Mouse (Mus musculus) embryonic facial prominence, embryonic 15.5 days (tissue): ENCODE results near the gene Tln2. TPM values are rescaled to one million over a fixed set of nuclear protein-coding genes. Genes with fewer than 3 reads are reported as not detected.

Source experiments
- ATAC-seq: fragments of 200-750 bp; cut with Nextera tagmentation; 2 replicates; pipeline ENCODE4 v1.8.0; 2017; ENCODE audit warnings: low read depth, moderate TSS enrichment; ENCODE audit not compliant: insufficient number of reproducible peaks, low FRiP score, low TSS enrichment
- H3K27ac ChIP-seq: fragments of 300-500 bp; sonication (generic); replicated peaks from 2 replicates; pipeline ENCODE4 v1.5.1; 2015; ENCODE audit warnings: mild to moderate bottlenecking, inconsistent platforms
- H3K27me3 ChIP-seq: fragments of 300-500 bp; sonication (generic); 2 replicates; pipeline ENCODE4 v1.6.1; 2015; ENCODE audit warnings: inconsistent platforms
- H3K36me3 ChIP-seq: fragments of 300-500 bp; sonication (generic); 2 replicates; pipeline ENCODE4 v1.6.1; 2015; ENCODE audit warnings: mild to moderate bottlenecking, inconsistent platforms
- H3K4me1 ChIP-seq: fragments of 300-500 bp; sonication (generic); 2 replicates; pipeline ENCODE4 v1.6.1; 2015; ENCODE audit warnings: inconsistent platforms
- H3K4me2 ChIP-seq: fragments of 300-500 bp; sonication (generic); replicated peaks from 2 replicates; pipeline ENCODE4 v1.6.1; 2015; ENCODE audit warnings: mild to moderate bottlenecking, inconsistent platforms
- H3K4me3 ChIP-seq: fragments of 300-500 bp; sonication (generic); replicated peaks from 2 replicates; pipeline ENCODE4 v1.5.1; 2015; ENCODE audit warnings: mild to moderate bottlenecking, inconsistent platforms
- H3K9ac ChIP-seq: fragments of 300-500 bp; sonication (generic); 2 replicates; pipeline ENCODE4 v1.6.1; 2015; ENCODE audit warnings: inconsistent platforms
- H3K9me3 ChIP-seq: fragments of 300-500 bp; sonication (generic); replicated peaks from 2 replicates; pipeline ENCODE4 v1.6.1; 2016; ENCODE audit warnings: inconsistent platforms
- WGBS: fragments of 180-500 bp; shearing (Covaris S2); methylation state at CpG from one replicate; pipeline ENCODE4 v1.1.7; 2015; 5-methylcytosine and 5-hydroxymethylcytosine counted together
- polyA plus RNA-seq: library from polyadenylated mRNA; unstranded; fragments of >200 nt; fragmentation: Nextera tagmentation; extraction: Ambion mirVana; gene quantifications from 2 replicates; pipeline ENCODE4 v1.2.1, GENCODE M21; 2015

Tln2 gene
- polyA plus RNA-seq, 1 experiment from 2014 or later: 33.9 TPM

- Histone ChIP-seq H3K27me3 (no peaks in the 10 kb centered on the region), H3K36me3 (no peaks in the 10 kb centered on the region), H3K4me3 (no peak overlapping the region), H3K27ac (no peak overlapping the region), H3K9ac (no peak overlapping the region), H3K4me2 (no peak overlapping the region), H3K9me3 (no peaks in the 10 kb centered on the region), H3K4me1 (peaks cover 10% of the 10 kb centered on the region; the same call in 1 of the 2 replicates)
- 69% methylated on average over 4 of the region's 4 CpGs for WGBS
- no peak for ATAC-seq
Measured at GRCm38 (mm10) chr9:67205175-67205574, 354.3 kb downstream of the Tln2 start.

- no peaks in the 10 kb centered on the region for H3K36me3 ChIP-seq
- H3K9me3 ChIP-seq: no peaks in the 10 kb centered on the region
- H3K4me2 ChIP-seq: no peak overlapping the region
- H3K4me3 ChIP-seq: no peak overlapping the region
- ATAC-seq: no peak
- no peak overlapping the region for H3K27ac ChIP-seq
- H3K4me1 ChIP-seq: peaks cover 8% of the 10 kb centered on the region; the same call in 1 of the 2 replicates
- no peak overlapping the region for H3K9ac ChIP-seq
- 95% methylated on average over 8 of the region's 8 CpGs for WGBS
- no peaks in the 10 kb centered on the region for H3K27me3 ChIP-seq
Measured at GRCm38 (mm10) chr9:67196609-67197008, 362.9 kb downstream of the Tln2 start.

- 66% methylated on average over 7 of the region's 7 CpGs for WGBS
- Histone ChIP-seq H3K27me3 (no peaks in the 10 kb centered on the region), H3K27ac (no peak overlapping the region), H3K36me3 (no peaks in the 10 kb centered on the region), H3K4me3 (no peak overlapping the region), H3K4me2 (no peak overlapping the region), H3K4me1 (peaks cover 9% of the 10 kb centered on the region; the same call in 1 of the 2 replicates), H3K9me3 (no peaks in the 10 kb centered on the region), H3K9ac (no peak overlapping the region)
- ATAC-seq: no peak
Measured at GRCm38 (mm10) chr9:67195306-67195705, 364.2 kb downstream of the Tln2 start.

GRCm38 (mm10) chr9:67191488-67192331, 367.8 kb downstream of the Tln2 start:
- 0 out of 2 replicates have a peak, but pooled peaks have one; percentile 52 for ATAC-seq
- WGBS: 40% methylated on average over 10 of the region's 10 CpGs

GRCm38 (mm10) chr9:67187686-67188085, 371.8 kb downstream of the Tln2 start:
- no peak overlapping the region for H3K27ac ChIP-seq
- no peak overlapping the region for H3K4me2 ChIP-seq
- no peak overlapping the region for H3K9ac ChIP-seq
- no peak for ATAC-seq
- H3K9me3 ChIP-seq: no peaks in the 10 kb centered on the region
- H3K4me1 ChIP-seq: peaks cover 17% of the 10 kb centered on the region
- no peaks in the 10 kb centered on the region for H3K36me3 ChIP-seq
- H3K4me3 ChIP-seq: no peak overlapping the region
- WGBS: 45% methylated on average over 5 of the region's 5 CpGs
- H3K27me3 ChIP-seq: no peaks in the 10 kb centered on the region

More at GRCm38 (mm10) chr9:67191488-67192331, 367.8 kb downstream of the Tln2 start:
- Histone ChIP-seq H3K27me3 (no peaks in the 10 kb centered on the region), H3K4me2 (no peak overlapping the region), H3K27ac (no peak overlapping the region), H3K4me1 (peaks cover 16% of the 10 kb centered on the region), H3K9me3 (no peaks in the 10 kb centered on the region), H3K36me3 (no peaks in the 10 kb centered on the region), H3K9ac (no peak overlapping the region), H3K4me3 (no peak overlapping the region)

GRCm38 (mm10) chr9:67187182-67187581, 372.3 kb downstream of the Tln2 start:
- ATAC-seq: no peak

GRCm38 (mm10) chr9:67184556-67184955, 374.9 kb downstream of the Tln2 start:
- peaks cover 21% of the 10 kb centered on the region for H3K4me1 ChIP-seq
- no peaks in the 10 kb centered on the region for H3K27me3 ChIP-seq
- H3K9me3 ChIP-seq: no peaks in the 10 kb centered on the region
- ATAC-seq: no peak
- 75% methylated on average over 2 of the region's 2 CpGs for WGBS
- no peak overlapping the region for H3K4me2 ChIP-seq
- no peak overlapping the region for H3K4me3 ChIP-seq
- H3K36me3 ChIP-seq: no peaks in the 10 kb centered on the region
- no peak overlapping the region for H3K27ac ChIP-seq
- H3K9ac ChIP-seq: no peak overlapping the region

More at GRCm38 (mm10) chr9:67187182-67187581, 372.3 kb downstream of the Tln2 start:
- Histone ChIP-seq H3K9me3 (no peaks in the 10 kb centered on the region), H3K4me3 (no peak overlapping the region), H3K4me1 (peaks cover 20% of the 10 kb centered on the region), H3K9ac (no peak overlapping the region), H3K36me3 (no peaks in the 10 kb centered on the region), H3K27ac (no peak overlapping the region), H3K27me3 (no peaks in the 10 kb centered on the region), H3K4me2 (no peak overlapping the region)
- 25% methylated on average over 4 of the region's 4 CpGs for WGBS

GRCm38 (mm10) chr9:67183520-67183919, 376.0 kb downstream of the Tln2 start:
- Histone ChIP-seq H3K4me3 (no peak overlapping the region), H3K9ac (no peak overlapping the region), H3K36me3 (no peaks in the 10 kb centered on the region), H3K9me3 (no peaks in the 10 kb centered on the region), H3K27me3 (no peaks in the 10 kb centered on the region), H3K27ac (no peak overlapping the region), H3K4me2 (no peak overlapping the region), H3K4me1 (peaks cover 28% of the 10 kb centered on the region)
- 89% methylated on average over 2 of the region's 2 CpGs for WGBS
- ATAC-seq: no peak

- Histone ChIP-seq H3K4me1 (peaks cover 39% of the 10 kb centered on the region), H3K4me2 (no peak overlapping the region), H3K27me3 (no peaks in the 10 kb centered on the region), H3K9ac (no peak overlapping the region), H3K27ac (peak overlapping the region; percentile 77), H3K36me3 (no peaks in the 10 kb centered on the region), H3K4me3 (no peak overlapping the region), H3K9me3 (no peaks in the 10 kb centered on the region)
- 23% methylated on average over 6 of the region's 6 CpGs for WGBS
- ATAC-seq: peak; percentile 67
Measured at GRCm38 (mm10) chr9:67182006-67182405, 377.5 kb downstream of the Tln2 start.

- Histone ChIP-seq H3K9me3 (no peaks in the 10 kb centered on the region), H3K4me1 (peaks cover 52% of the 10 kb centered on the region), H3K27ac (peak overlapping the region; percentile 72), H3K4me3 (no peak overlapping the region), H3K9ac (no peak overlapping the region), H3K27me3 (no peaks in the 10 kb centered on the region), H3K36me3 (no peaks in the 10 kb centered on the region), H3K4me2 (no peak overlapping the region)
- WGBS: 60% methylated on average over 1 of the region's 1 CpGs
- ATAC-seq: 0 out of 2 replicates have a peak, but pooled peaks have one; percentile 40
Measured at GRCm38 (mm10) chr9:67178709-67179108, 380.8 kb downstream of the Tln2 start.

GRCm38 (mm10) chr9:67178203-67178602, 381.3 kb downstream of the Tln2 start:
- ATAC-seq: no peak
- no peak overlapping the region for H3K4me2 ChIP-seq
- H3K9ac ChIP-seq: no peak overlapping the region
- H3K4me3 ChIP-seq: no peak overlapping the region
- 39% methylated on average over 5 of the region's 5 CpGs for WGBS
- peak overlapping the region; percentile 72 for H3K27ac ChIP-seq
- peaks cover 52% of the 10 kb centered on the region for H3K4me1 ChIP-seq
- no peaks in the 10 kb centered on the region for H3K27me3 ChIP-seq
- no peaks in the 10 kb centered on the region for H3K9me3 ChIP-seq
- no peaks in the 10 kb centered on the region for H3K36me3 ChIP-seq
